Mouse (Mus musculus) hindbrain, embryonic 14.5 days (tissue): ENCODE data around the gene Sh3rf1. TPM values are rescaled to one million over a fixed set of nuclear protein-coding genes. Genes with fewer than 3 reads are reported as not detected.

Source experiments
- ATAC-seq: fragments of 200-750 bp; cut with Nextera tagmentation; 2 replicates; pipeline ENCODE4 v1.8.0; 2017; ENCODE audit warnings: moderate number of reproducible peaks, mild to moderate bottlenecking, moderate TSS enrichment, moderate library complexity; ENCODE audit not compliant: low FRiP score
- DNase-seq: peaks from one replicate; pipeline ENCODE4 v3.0.0-alpha.2; 2015; ENCODE audit warnings: low spot score
- H3K27ac ChIP-seq: fragments of 300-500 bp; sonication (generic); 2 replicates; pipeline ENCODE4 v1.5.1; 2014; ENCODE audit warnings: mild to moderate bottlenecking, moderate library complexity
- H3K27me3 ChIP-seq: fragments of 300-500 bp; sonication (generic); 2 replicates; pipeline ENCODE4 v1.6.1; 2014; ENCODE audit warnings: mild to moderate bottlenecking, low read length, mixed read lengths; ENCODE audit not compliant: control insufficient read depth, insufficient read depth
- H3K36me3 ChIP-seq: fragments of 300-500 bp; sonication (generic); replicated peaks from 2 replicates; pipeline ENCODE4 v1.6.1; 2014; ENCODE audit not compliant: control insufficient read depth, insufficient read depth
- H3K4me1 ChIP-seq: fragments of 300-500 bp; sonication (generic); replicated peaks from 2 replicates; pipeline ENCODE4 v1.6.1; 2014; ENCODE audit warnings: antibody characterized with exemption, low read length, mixed read lengths; ENCODE audit not compliant: control insufficient read depth, insufficient read depth
- H3K4me2 ChIP-seq: fragments of 300-500 bp; sonication (generic); replicated peaks from 2 replicates; pipeline ENCODE4 v1.6.1; 2014; ENCODE audit warnings: mild to moderate bottlenecking, moderate library complexity
- H3K4me3 ChIP-seq: fragments of 300-500 bp; sonication (generic); replicated peaks from 2 replicates; pipeline ENCODE4 v1.5.1; 2014; ENCODE audit warnings: mild to moderate bottlenecking, low read length
- H3K9ac ChIP-seq: fragments of 300-500 bp; sonication (generic); 2 replicates; pipeline ENCODE4 v1.6.1; 2014
- H3K9me3 ChIP-seq: fragments of 300-500 bp; sonication (generic); 2 replicates; pipeline ENCODE4 v1.6.1; 2016; ENCODE audit warnings: low read length; ENCODE audit not compliant: control insufficient read depth
- WGBS: fragments of 180-500 bp; shearing (Covaris S2); extraction: QIAGEN DNeasy Blood & Tissue Kit; methylation state at CpG from one replicate; pipeline ENCODE4 v1.1.7; 2014; 5-methylcytosine and 5-hydroxymethylcytosine counted together
- polyA plus RNA-seq: library from polyadenylated mRNA; unstranded; fragments of >200 nt; fragmentation: Nextera tagmentation; extraction: Ambion mirVana; gene quantifications from 2 replicates; pipeline ENCODE4 v1.2.1, GENCODE M21; 2014

The Sh3rf1 gene
- 28.8 and 32.2 TPM in 2 replicates for polyA plus RNA-seq

- under 1% methylated on average over 50 of the region's 84 CpGs for WGBS
- H3K4me3 ChIP-seq = peak within 1 kb of the TSS; percentile 87
- peak within 1 kb of the TSS; percentile 93 for H3K9ac ChIP-seq
- DNase-seq = peak; percentile 82
- peaks cover 30% of the 10 kb centered on the region for H3K4me1 ChIP-seq
- H3K9me3 ChIP-seq = no peaks in the 10 kb centered on the region
- no peaks in the 10 kb centered on the region for H3K27me3 ChIP-seq
- peak within 1 kb of the TSS; percentile 87 for H3K27ac ChIP-seq
- peak within 1 kb of the TSS; percentile 93 for H3K4me2 ChIP-seq
- peak; percentile 90 for ATAC-seq
- H3K36me3 ChIP-seq = no peaks in the 10 kb centered on the region
Measured at GRCm38 (mm10) chr8:61223729-61224379, at the start of gene Sh3rf1. Sh3rf1 (plus strand) TSS chr8:61223872.

GRCm38 (mm10) chr8:61173921-61174492 lies 49.7 kb upstream of the Sh3rf1 start:
- no peak overlapping the region for H3K4me3 ChIP-seq
- H3K27me3 ChIP-seq = no peaks in the 10 kb centered on the region
- no peaks in the 10 kb centered on the region for H3K9me3 ChIP-seq
- ATAC-seq (no peak), DNase-seq (no peak)
- 0 out of 2 replicates have a peak overlapping the region, but pooled peaks have one; percentile 20 for H3K27ac ChIP-seq
- WGBS = 69% methylated on average over 7 of the region's 7 CpGs
- H3K4me2 ChIP-seq = no peak overlapping the region
- H3K4me1 ChIP-seq = 0 out of 2 replicates have a peak, but pooled peaks cover 6% of the 10 kb centered on the region
- no peaks in the 10 kb centered on the region for H3K36me3 ChIP-seq
- no peak overlapping the region for H3K9ac ChIP-seq

GRCm38 (mm10) chr8:61175876-61176275 lies 47.8 kb upstream of the Sh3rf1 start:
- no peak for DNase-seq
- Histone ChIP-seq H3K27me3 (no peaks in the 10 kb centered on the region), H3K4me3 (no peak overlapping the region), H3K4me1 (0 out of 2 replicates have a peak, but pooled peaks cover 7% of the 10 kb centered on the region), H3K9ac (no peak overlapping the region), H3K27ac (no peak overlapping the region), H3K36me3 (no peaks in the 10 kb centered on the region), H3K9me3 (no peaks in the 10 kb centered on the region), H3K4me2 (no peak overlapping the region)
- 96% methylated on average over 2 of the region's 2 CpGs for WGBS
- ATAC-seq = no peak

- 78% methylated on average over 12 of the region's 12 CpGs for WGBS
Measured at GRCm38 (mm10) chr8:61177680-61178593, 45.7 kb upstream of the Sh3rf1 start.

GRCm38 (mm10) chr8:61178594-61179140 lies 45.0 kb upstream of the Sh3rf1 start:
- Histone ChIP-seq H3K4me2 (no peak overlapping the region), H3K27ac (no peak overlapping the region)

More at GRCm38 (mm10) chr8:61177680-61178593, 45.7 kb upstream of the Sh3rf1 start:
- Histone ChIP-seq H3K4me2 (no peak overlapping the region), H3K27me3 (no peaks in the 10 kb centered on the region), H3K27ac (no peak overlapping the region), H3K4me1 (0 out of 2 replicates have a peak, but pooled peaks cover 7% of the 10 kb centered on the region), H3K9ac (no peak overlapping the region), H3K9me3 (no peaks in the 10 kb centered on the region), H3K4me3 (no peak overlapping the region), H3K36me3 (no peaks in the 10 kb centered on the region)
- no peak for DNase-seq
- no peak for ATAC-seq

GRCm38 (mm10) chr8:61181592-61181991 lies 42.1 kb upstream of the Sh3rf1 start:
- 94% methylated on average over 2 of the region's 2 CpGs for WGBS
- ATAC-seq (no peak), DNase-seq (no peak)
- Histone ChIP-seq H3K4me2 (no peak overlapping the region), H3K27me3 (no peaks in the 10 kb centered on the region), H3K36me3 (no peaks in the 10 kb centered on the region), H3K9ac (no peak overlapping the region), H3K27ac (no peak overlapping the region), H3K9me3 (no peaks in the 10 kb centered on the region), H3K4me1 (0 out of 2 replicates have a peak, but pooled peaks cover 7% of the 10 kb centered on the region), H3K4me3 (no peak overlapping the region)

More at GRCm38 (mm10) chr8:61178594-61179140, 45.0 kb upstream of the Sh3rf1 start:
- no peaks in the 10 kb centered on the region for H3K27me3 ChIP-seq
- no peak overlapping the region for H3K9ac ChIP-seq
- DNase-seq (peak; percentile 28), ATAC-seq (0 out of 2 replicates have a peak, but pooled peaks have one; percentile 40)
- 0 out of 2 replicates have a peak, but pooled peaks cover 7% of the 10 kb centered on the region for H3K4me1 ChIP-seq
- no peaks in the 10 kb centered on the region for H3K36me3 ChIP-seq
- WGBS = 58% methylated on average over 11 of the region's 11 CpGs
- no peak overlapping the region for H3K4me3 ChIP-seq
- no peaks in the 10 kb centered on the region for H3K9me3 ChIP-seq

- no peak for ATAC-seq
- H3K36me3 ChIP-seq = no peaks in the 10 kb centered on the region
- no peak overlapping the region for H3K4me2 ChIP-seq
- WGBS = 91% methylated on average over 4 of the region's 4 CpGs
- H3K9me3 ChIP-seq = no peaks in the 10 kb centered on the region
- H3K4me3 ChIP-seq = no peak overlapping the region
- H3K4me1 ChIP-seq = 0 out of 2 replicates have a peak, but pooled peaks cover 7% of the 10 kb centered on the region
- H3K27ac ChIP-seq = no peak overlapping the region
- no peak for DNase-seq
- H3K27me3 ChIP-seq = no peaks in the 10 kb centered on the region
- H3K9ac ChIP-seq = no peak overlapping the region
Measured at GRCm38 (mm10) chr8:61182020-61182419, 41.7 kb upstream of the Sh3rf1 start.

- Histone ChIP-seq H3K4me1 (no peaks in the 10 kb centered on the region), H3K36me3 (no peaks in the 10 kb centered on the region), H3K9me3 (no peaks in the 10 kb centered on the region), H3K27ac (no peak overlapping the region), H3K27me3 (no peaks in the 10 kb centered on the region), H3K4me2 (no peak overlapping the region), H3K9ac (no peak overlapping the region), H3K4me3 (no peak overlapping the region)
- DNase-seq = no peak
- no peak for ATAC-seq
- WGBS = 76% methylated on average over 5 of the region's 5 CpGs
Measured at GRCm38 (mm10) chr8:61185274-61186198, 38.1 kb upstream of the Sh3rf1 start.
